Mouse (Mus musculus) embryonic fibroblast, embryonic 13.5 days (primary cell): ENCODE data around the gene Glod5.

ENCODE experiments used
- CTCF ChIP-seq: IDR thresholded peaks from 2 replicates; pipeline ENCODE4 v1.5.1; 2011; ENCODE audit warnings: mild to moderate bottlenecking, control low read depth, low read length, moderate library complexity, borderline replicate concordance; ENCODE audit not compliant: insufficient read depth
- POLR2A ChIP-seq: IDR thresholded peaks from 2 replicates; pipeline ENCODE4 v1.6.1; 2011; ENCODE audit warnings: low read depth, mild to moderate bottlenecking, control low read depth, low read length, moderate library complexity

GRCm38 (mm10) chrX:8017142-8017541, 1.1 kb downstream of the Glod5 start:
- TF ChIP-seq POLR2A = no peak
- no peak; the same call in 1 of the 2 replicates for TF ChIP-seq CTCF
